Comparison of ENCODE assay signal across 9 mouse cellular contexts in genomic region chr5:115415111-115416085, GRCm38 (mm10). TPM values are rescaled to one million over a fixed set of nuclear protein-coding genes. Genes with fewer than 3 reads are reported as not detected.
DNase-seq lines count a peak whose midpoint lies in the region; ATAC-seq lines count a peak whose summit lies in the region.
"Had no signal": no experiment of that assay in that cellular context is flagged by ENCODE, and none has a peak within 500 bp of the region (broad histone marks: within the 10 kb centered on the region; RNA-seq: fewer than 3 reads in every experiment).

No protein-coding gene starts in this region.

- WGBS in forebrain, embryonic 13.5 days = 53% methylated on average over 24 of the region's 24 CpGs
- 48% methylated on average over 24 of the region's 24 CpGs for WGBS in midbrain, embryonic 16.5 days

- no peak for ATAC-seq in forebrain, embryonic 13.5 days
- no peak for ATAC-seq in midbrain, embryonic 16.5 days
- ATAC-seq in erythroblast, adult 5-6 weeks (replicated peaks; ENCODE audit: low FRiP score, poor library complexity, severe bottlenecking) = no peak

- H3K27ac ChIP-seq in forebrain, embryonic 13.5 days = peak overlapping the region; percentile 70
- 0 out of 2 replicates have a peak overlapping the region, but pooled peaks have one; percentile 41 for H3K27ac ChIP-seq in midbrain, embryonic 16.5 days (ENCODE audit: low read length)

- H3K4me1 ChIP-seq in forebrain, embryonic 13.5 days = peaks cover 13% of the 10 kb centered on the region; the same call in 1 of the 2 replicates
- H3K4me1 ChIP-seq in midbrain, embryonic 16.5 days (ENCODE audit: control insufficient read depth, insufficient read depth, low read length) = peaks cover 3% of the 10 kb centered on the region; the same call in 1 of the 2 replicates

- H3K36me3 ChIP-seq in forebrain, embryonic 13.5 days (ENCODE audit: poor library complexity, severe bottlenecking) = no peaks in the 10 kb centered on the region
- no peaks in the 10 kb centered on the region for H3K36me3 ChIP-seq in midbrain, embryonic 16.5 days (ENCODE audit: control insufficient read depth, insufficient read depth, low read length)

- peak; percentile 55 to 76 for DNase-seq in cerebellum, postnatal 14 days
- DNase-seq in cerebellum, adult 11-12 months = no peak
- peak; percentile 23 to 30 for DNase-seq in B cell, adult 2 months
- DNase-seq in embryo, embryonic 10.5 days (ENCODE audit: low spot score) = no peak
- no peak for DNase-seq in left cerebral cortex, adult 9 months (ENCODE audit: low spot score in 2 of 2)

- peak overlapping the region; percentile 45 for H3K9ac ChIP-seq in forebrain, embryonic 13.5 days
- H3K9ac ChIP-seq in midbrain, embryonic 16.5 days (ENCODE audit: low read depth, low read length) = 0 out of 2 replicates have a peak overlapping the region, but pooled peaks have one; percentile 33

- peak overlapping the region; percentile 20 for H3K4me3 ChIP-seq in forebrain, embryonic 13.5 days
- peak overlapping the region; percentile 12 for H3K4me3 ChIP-seq in midbrain, embryonic 16.5 days (ENCODE audit: low read depth, low read length)
- H3K4me3 ChIP-seq: erythroblast, embryonic 14.5 days had no signal

- H3K27me3 ChIP-seq in forebrain, embryonic 13.5 days = no peaks in the 10 kb centered on the region
- no peaks in the 10 kb centered on the region for H3K27me3 ChIP-seq in midbrain, embryonic 16.5 days (ENCODE audit: control insufficient read depth, insufficient read depth, low read depth, low read length)

- 0 out of 2 replicates have a peak, but pooled peaks cover 4% of the 10 kb centered on the region for H3K9me3 ChIP-seq in forebrain, embryonic 13.5 days (replicated peaks)
- no peaks in the 10 kb centered on the region for H3K9me3 ChIP-seq in midbrain, embryonic 16.5 days (replicated peaks; ENCODE audit: control insufficient read depth, low read length, poor library complexity, severe bottlenecking)

- H3K4me2 ChIP-seq in forebrain, embryonic 13.5 days = peak overlapping the region; percentile 47
- peak overlapping the region; percentile 48 for H3K4me2 ChIP-seq in midbrain, embryonic 16.5 days (ENCODE audit: low read length)

RNA-seq across cellular contexts. Expression of gene Msi1, which starts 14.0 kb away (rescaled TPM):
- 99.0 and 107 TPM in 2 replicates for polyA plus RNA-seq in forebrain, embryonic 13.5 days (2015; fragmentation: Nextera tagmentation; extraction: Ambion mirVana)
- 47.9 and 53.7 TPM in 2 replicates for polyA plus RNA-seq in midbrain, embryonic 16.5 days (2015; fragmentation: Nextera tagmentation; extraction: Ambion mirVana)
- total RNA-seq in erythroblast, adult 5-6 weeks (2015; ENCODE audit: low replicate concordance) = not detected in 2 replicates
- not detected in 2 replicates for total RNA-seq in erythroblast, adult 5-6 weeks (2017; ENCODE audit: low replicate concordance)

RNA-seq across cellular contexts. Expression of gene Pla2g1b, which starts 50.7 kb away (rescaled TPM):
- polyA plus RNA-seq in forebrain, embryonic 13.5 days (2015; fragmentation: Nextera tagmentation; extraction: Ambion mirVana) = not detected in 2 replicates
- not detected in 2 replicates for polyA plus RNA-seq in midbrain, embryonic 16.5 days (2015; fragmentation: Nextera tagmentation; extraction: Ambion mirVana)
- total RNA-seq in erythroblast, adult 5-6 weeks (2015; ENCODE audit: low replicate concordance) = not detected in 2 replicates
- not detected in 2 replicates for total RNA-seq in erythroblast, adult 5-6 weeks (2017; ENCODE audit: low replicate concordance)
- polyA plus RNA-seq: erythroblast, embryonic 14.5 days had no signal

Comparison
In these comparisons a context has a peak if more than half of its experiments do, and no peak if none do; other contexts are left out.
1. DNase-seq: peak in cerebellum, postnatal 14 days (2 of 2) and B cell, adult 2 months (2 of 2); none in cerebellum, adult 11-12 months (single experiment), embryo, embryonic 10.5 days (single experiment) and left cerebral cortex, adult 9 months (0 of 2).